Mouse (Mus musculus): ENCODE results near the gene Pilrb2. TPM values are rescaled to one million over a fixed set of nuclear protein-coding genes. Genes with fewer than 3 reads are reported as not detected.

The Pilrb2 gene
- polyA plus RNA-seq, 1 experiment from 2014 or later = 1.9 TPM

- Histone ChIP-seq H3K9ac (no peak overlapping the region), H3K4me1 (replicated peaks) (no peaks in the 10 kb centered on the region; the same call in 1 of the 2 replicates), H3K36me3 (no peaks in the 10 kb centered on the region), H3K4me3 (no peak overlapping the region), H3K27ac (ENCODE audit: poor library complexity, severe bottlenecking) (no peak overlapping the region), H3K27me3 (replicated peaks) (no peaks in the 10 kb centered on the region), H3K4me2 (no peak overlapping the region), H3K9me3 (replicated peaks) (no peaks in the 10 kb centered on the region)
- 72% methylated on average over 6 of the region's 6 CpGs for WGBS
- no peak for ATAC-seq (ENCODE audit: insufficient number of reproducible peaks, low FRiP score)
These were observed 40.1 kb downstream of the Pilrb2 start for GRCm38 (mm10) chr5:137831506-137831905.

- Histone ChIP-seq H3K9me3 (replicated peaks) (no peaks in the 10 kb centered on the region), H3K4me3 (no peak overlapping the region), H3K27me3 (replicated peaks) (no peaks in the 10 kb centered on the region), H3K36me3 (no peaks in the 10 kb centered on the region), H3K4me2 (no peak overlapping the region), H3K9ac (no peak overlapping the region), H3K27ac (ENCODE audit: poor library complexity, severe bottlenecking) (no peak overlapping the region), H3K4me1 (replicated peaks) (no peaks in the 10 kb centered on the region; the same call in 1 of the 2 replicates)
- no peak for ATAC-seq (ENCODE audit: insufficient number of reproducible peaks, low FRiP score)
- 76% methylated on average over 4 of the region's 4 CpGs for WGBS
These were observed 40.5 kb downstream of the Pilrb2 start for GRCm38 (mm10) chr5:137831106-137831505.

- 0 out of 2 replicates have a peak overlapping the region, but pooled peaks have one; percentile 24 for H3K27ac ChIP-seq (ENCODE audit: poor library complexity, severe bottlenecking)
- 73% methylated on average over 7 of the region's 7 CpGs for WGBS
- no peak overlapping the region for H3K9ac ChIP-seq
- no peak overlapping the region for H3K4me2 ChIP-seq
- no peaks in the 10 kb centered on the region for H3K36me3 ChIP-seq
- no peak overlapping the region for H3K4me3 ChIP-seq
- no peaks in the 10 kb centered on the region for H3K27me3 ChIP-seq (replicated peaks)
- ATAC-seq (ENCODE audit: insufficient number of reproducible peaks, low FRiP score) = no peak
- H3K4me1 ChIP-seq (replicated peaks) = no peaks in the 10 kb centered on the region; the same call in 1 of the 2 replicates
- no peaks in the 10 kb centered on the region for H3K9me3 ChIP-seq (replicated peaks)
These were observed 41.4 kb downstream of the Pilrb2 start for GRCm38 (mm10) chr5:137830238-137830637.

GRCm38 (mm10) chr5:137828694-137829093 lies 42.9 kb downstream of the Pilrb2 start:
- no peak overlapping the region for H3K4me2 ChIP-seq
- H3K27me3 ChIP-seq (replicated peaks) = no peaks in the 10 kb centered on the region
- H3K4me3 ChIP-seq = no peak overlapping the region
- ATAC-seq (ENCODE audit: insufficient number of reproducible peaks, low FRiP score) = no peak
- H3K9me3 ChIP-seq (replicated peaks) = no peaks in the 10 kb centered on the region
- H3K4me1 ChIP-seq (replicated peaks) = no peaks in the 10 kb centered on the region; the same call in 1 of the 2 replicates
- H3K36me3 ChIP-seq = no peaks in the 10 kb centered on the region
- H3K27ac ChIP-seq (ENCODE audit: poor library complexity, severe bottlenecking) = no peak overlapping the region
- no peak overlapping the region for H3K9ac ChIP-seq
- WGBS = 68% methylated on average over 6 of the region's 6 CpGs

- Histone ChIP-seq H3K9me3 (replicated peaks) (no peaks in the 10 kb centered on the region), H3K4me2 (no peak overlapping the region), H3K36me3 (no peaks in the 10 kb centered on the region), H3K4me1 (replicated peaks) (no peaks in the 10 kb centered on the region; the same call in 1 of the 2 replicates), H3K27me3 (replicated peaks) (no peaks in the 10 kb centered on the region), H3K4me3 (no peak overlapping the region), H3K27ac (ENCODE audit: poor library complexity, severe bottlenecking) (no peak overlapping the region), H3K9ac (no peak overlapping the region)
- no peak for ATAC-seq (ENCODE audit: insufficient number of reproducible peaks, low FRiP score)
- WGBS = 34% methylated on average over 7 of the region's 7 CpGs
These were observed 45.2 kb downstream of the Pilrb2 start for GRCm38 (mm10) chr5:137826421-137826820.

GRCm38 (mm10) chr5:137825971-137826370 lies 45.6 kb downstream of the Pilrb2 start:
- no peak overlapping the region for H3K4me3 ChIP-seq
- H3K27ac ChIP-seq (ENCODE audit: poor library complexity, severe bottlenecking) = no peak overlapping the region
- ATAC-seq (ENCODE audit: insufficient number of reproducible peaks, low FRiP score) = no peak
- no peak overlapping the region for H3K4me2 ChIP-seq
- no peak overlapping the region for H3K9ac ChIP-seq
- H3K36me3 ChIP-seq = no peaks in the 10 kb centered on the region
- WGBS = 73% methylated on average over 2 of the region's 2 CpGs
- H3K4me1 ChIP-seq (replicated peaks) = no peaks in the 10 kb centered on the region; the same call in 1 of the 2 replicates
- no peaks in the 10 kb centered on the region for H3K27me3 ChIP-seq (replicated peaks)
- no peaks in the 10 kb centered on the region for H3K9me3 ChIP-seq (replicated peaks)

- no peak for ATAC-seq (ENCODE audit: insufficient number of reproducible peaks, low FRiP score)
- whole genome bisulfite sequencing = 81% methylated on average over 3 of the region's 3 CpGs
These were observed 46.6 kb downstream of the Pilrb2 start for GRCm38 (mm10) chr5:137825030-137825429.

GRCm38 (mm10) chr5:137823455-137824045 lies 48.1 kb downstream of the Pilrb2 start:
- Histone ChIP-seq H3K36me3 (no peaks in the 10 kb centered on the region), H3K9me3 (replicated peaks) (no peaks in the 10 kb centered on the region), H3K4me2 (no peak overlapping the region), H3K9ac (no peak overlapping the region), H3K4me3 (no peak overlapping the region), H3K27ac (ENCODE audit: poor library complexity, severe bottlenecking) (no peak overlapping the region), H3K27me3 (replicated peaks) (no peaks in the 10 kb centered on the region), H3K4me1 (replicated peaks) (no peaks in the 10 kb centered on the region)
- no peak for ATAC-seq (ENCODE audit: insufficient number of reproducible peaks, low FRiP score)
- WGBS = 79% methylated on average over 6 of the region's 6 CpGs

More at GRCm38 (mm10) chr5:137825030-137825429, 46.6 kb downstream of the Pilrb2 start:
- no peak overlapping the region for H3K9ac ChIP-seq
- H3K9me3 ChIP-seq (replicated peaks) = no peaks in the 10 kb centered on the region
- no peak overlapping the region for H3K27ac ChIP-seq (ENCODE audit: poor library complexity, severe bottlenecking)
- H3K4me2 ChIP-seq = no peak overlapping the region
- no peaks in the 10 kb centered on the region for H3K27me3 ChIP-seq (replicated peaks)
- no peaks in the 10 kb centered on the region for H3K36me3 ChIP-seq
- no peaks in the 10 kb centered on the region; the same call in 1 of the 2 replicates for H3K4me1 ChIP-seq (replicated peaks)
- H3K4me3 ChIP-seq = no peak overlapping the region

- 71% methylated on average over 1 of the region's 1 CpGs for WGBS
- no peak for ATAC-seq (ENCODE audit: insufficient number of reproducible peaks, low FRiP score)
- H3K36me3 ChIP-seq = no peaks in the 10 kb centered on the region
- no peaks in the 10 kb centered on the region for H3K27me3 ChIP-seq (replicated peaks)
- no peak overlapping the region for H3K4me2 ChIP-seq
- 0 out of 2 replicates have a peak, but pooled peaks cover 2% of the 10 kb centered on the region for H3K4me1 ChIP-seq (replicated peaks)
- H3K4me3 ChIP-seq = no peak overlapping the region
- no peaks in the 10 kb centered on the region for H3K9me3 ChIP-seq (replicated peaks)
- no peak overlapping the region for H3K9ac ChIP-seq
- H3K27ac ChIP-seq (ENCODE audit: poor library complexity, severe bottlenecking) = no peak overlapping the region
These were observed 49.0 kb downstream of the Pilrb2 start for GRCm38 (mm10) chr5:137822602-137823001.

GRCm38 (mm10) chr5:137822126-137822525 lies 49.5 kb downstream of the Pilrb2 start:
- Histone ChIP-seq H3K27me3 (replicated peaks) (no peaks in the 10 kb centered on the region), H3K4me1 (replicated peaks) (0 out of 2 replicates have a peak, but pooled peaks cover 6% of the 10 kb centered on the region), H3K36me3 (no peaks in the 10 kb centered on the region), H3K9me3 (replicated peaks) (no peaks in the 10 kb centered on the region), H3K4me3 (no peak overlapping the region), H3K27ac (ENCODE audit: poor library complexity, severe bottlenecking) (no peak overlapping the region), H3K9ac (no peak overlapping the region), H3K4me2 (no peak overlapping the region)
- ATAC-seq (ENCODE audit: insufficient number of reproducible peaks, low FRiP score) = no peak
- 58% methylated on average over 4 of the region's 4 CpGs for WGBS

GRCm38 (mm10) chr5:137817466-137818222 lies 54.0 kb downstream of the Pilrb2 start:
- Histone ChIP-seq H3K27me3 (replicated peaks) (no peaks in the 10 kb centered on the region), H3K36me3 (no peaks in the 10 kb centered on the region), H3K4me3 (no peak overlapping the region), H3K4me2 (no peak overlapping the region), H3K4me1 (replicated peaks) (0 out of 2 replicates have a peak, but pooled peaks cover 6% of the 10 kb centered on the region), H3K9me3 (replicated peaks) (peaks cover 4% of the 10 kb centered on the region; the same call in 1 of the 2 replicates), H3K27ac (ENCODE audit: poor library complexity, severe bottlenecking) (peak overlapping the region; percentile 62), H3K9ac (no peak overlapping the region)
- ATAC-seq (ENCODE audit: insufficient number of reproducible peaks, low FRiP score) = peak; percentile 64; the same call in 1 of the 2 replicates
- WGBS = 44% methylated on average over 4 of the region's 4 CpGs
